Mouse (Mus musculus): ENCODE measurements at regions not wholly inside any gene's neighbourhood (a gene's known extent, or its start where the extent isn't known, plus 50 kb on each side); places are given as distances from the start of the nearest gene placed in this dataset.

- TF ChIP-seq CTCF (IDR thresholded peaks at IDR 0.05; ENCODE audit: control insufficient read depth, insufficient read depth, insufficient replicate concordance, low read depth, low read length) (no peak), POLR2A (IDR thresholded peaks at IDR 0.05; ENCODE audit: control insufficient read depth, low read depth, low read length) (no peak)
Observed at GRCm38 (mm10) chr4:91120277-91120676, 280.3 kb downstream of the Elavl2 start.

Data from testis, adult 2 months (tissue).